Comparison of ENCODE assay signal across 18 mouse cellular contexts in the genomic region with DNA sequence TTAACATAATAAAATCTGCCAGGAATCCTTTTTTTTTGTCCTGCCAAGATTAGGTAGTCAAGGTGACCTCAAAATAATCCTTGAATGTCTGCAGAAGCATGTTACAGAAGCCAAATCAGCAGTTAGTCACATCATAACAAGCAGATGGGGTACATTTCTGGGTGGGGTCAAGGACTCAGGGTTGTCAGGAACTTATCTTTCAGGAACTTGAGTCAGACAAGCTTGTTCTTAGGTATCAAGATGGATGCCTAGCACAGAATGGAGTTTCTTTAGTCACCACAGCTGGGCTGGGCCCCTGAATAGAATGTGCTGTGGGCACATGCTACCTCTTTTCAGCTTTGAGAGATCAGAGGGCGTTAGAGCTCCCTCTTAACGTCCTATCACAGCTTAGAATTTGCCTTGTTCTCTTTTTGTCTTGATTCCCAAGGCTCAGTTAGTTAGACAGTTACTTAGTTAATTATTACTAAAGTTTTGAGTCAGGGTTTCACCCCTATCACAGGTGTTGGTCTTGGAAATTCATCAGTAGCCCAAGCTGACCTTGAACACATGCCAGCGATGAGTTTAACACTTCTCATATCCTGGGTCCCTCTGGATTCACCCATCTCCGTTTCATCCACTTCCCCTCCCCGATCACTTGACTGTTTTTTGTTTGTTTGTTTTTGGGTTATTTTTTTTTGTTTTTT. TPM values are rescaled to one million over a fixed set of nuclear protein-coding genes. Genes with fewer than 3 reads are reported as not detected.
DNase-seq lines count a peak whose midpoint lies in the region; ATAC-seq and TF ChIP-seq lines count a peak whose summit lies in the region.
"Had no signal": no experiment of that assay in that cellular context is flagged by ENCODE, and none has a peak within 500 bp of the region (broad histone marks: within the 10 kb centered on the region; RNA-seq: fewer than 3 reads in every experiment).

No protein-coding gene starts in this region.

- peaks cover 17% of the 10 kb centered on the region for H3K4me1 ChIP-seq in lung, postnatal 0 days (ENCODE audit: insufficient read depth, low read depth, low read length)
- peaks cover 10% of the 10 kb centered on the region for H3K4me1 ChIP-seq in lung, adult 2 months (ENCODE audit: control insufficient read depth, insufficient read depth, low read length)
- H3K4me1 ChIP-seq in liver, embryonic 12.5 days = peaks cover 24% of the 10 kb centered on the region
- peaks cover 9% of the 10 kb centered on the region for H3K4me1 ChIP-seq in midbrain, embryonic 14.5 days (ENCODE audit: control insufficient read depth, insufficient read depth, low read length)

- no peak for ATAC-seq in lung, postnatal 0 days
- ATAC-seq in liver, embryonic 12.5 days = peak; percentile 64
- no peak for ATAC-seq in midbrain, embryonic 14.5 days (ENCODE audit: low FRiP score, low TSS enrichment)
- ATAC-seq: hindbrain, postnatal 0 days had no signal

- no peak for TF ChIP-seq CTCF in lung, postnatal 0 days (IDR thresholded peaks at IDR 0.05)
- TF ChIP-seq CTCF in lung, adult 2 months (IDR thresholded peaks at IDR 0.05; ENCODE audit: insufficient read depth, low read length) = no peak

- no peaks in the 10 kb centered on the region for H3K36me3 ChIP-seq in lung, postnatal 0 days (ENCODE audit: insufficient read depth, low read length)
- no peaks in the 10 kb centered on the region for H3K36me3 ChIP-seq in liver, embryonic 12.5 days
- no peaks in the 10 kb centered on the region for H3K36me3 ChIP-seq in midbrain, embryonic 14.5 days (ENCODE audit: control insufficient read depth, insufficient read depth, low read length)
- H3K36me3 ChIP-seq: forebrain, embryonic 10.5 days; heart, embryonic 10.5 days; limb, embryonic 10.5 days; midbrain, embryonic 10.5 days had no signal

- DNase-seq in adrenal gland, postnatal 14 days = peak; percentile 51
- DNase-seq in adrenal gland, postnatal 10 days = no peak
- peak; percentile 6 for DNase-seq in lung, postnatal 0 days (ENCODE audit: low spot score)
- no peak for DNase-seq in lung, adult 2 months
- DNase-seq in midbrain, embryonic 14.5 days = no peak
- DNase-seq in layer of hippocampus, adult 11-12 months (ENCODE audit: low spot score) = no peak
- DNase-seq: cerebellum, adult 8-10 months; gastrocnemius, postnatal 25 days; heart, postnatal 4 days; lung, postnatal 10 days; spleen, adult 18-20 months had no signal

- TF ChIP-seq EP300 in lung, postnatal 0 days (IDR thresholded peaks at IDR 0.05) = peak; percentile 54

- H3K27ac ChIP-seq in lung, postnatal 0 days (ENCODE audit: low read length) = no peak overlapping the region
- no peak overlapping the region for H3K27ac ChIP-seq in liver, embryonic 12.5 days
- H3K27ac ChIP-seq in midbrain, embryonic 14.5 days (replicated peaks; ENCODE audit: low read depth, low read length) = no peak overlapping the region
- H3K27ac ChIP-seq: forebrain, embryonic 10.5 days; heart, embryonic 10.5 days; hindbrain, postnatal 0 days; limb, embryonic 10.5 days; midbrain, embryonic 10.5 days had no signal

- H3K4me3 ChIP-seq in lung, postnatal 0 days (ENCODE audit: low read depth, low read length) = no peak overlapping the region
- no peak overlapping the region for H3K4me3 ChIP-seq in lung, adult 2 months (replicated peaks; ENCODE audit: extremely low read depth, low read depth, low read length)
- no peak overlapping the region for H3K4me3 ChIP-seq in liver, embryonic 12.5 days
- no peak overlapping the region for H3K4me3 ChIP-seq in midbrain, embryonic 14.5 days (replicated peaks; ENCODE audit: low read depth, low read length)
- H3K4me3 ChIP-seq: forebrain, embryonic 10.5 days; heart, embryonic 10.5 days; limb, embryonic 10.5 days; midbrain, embryonic 10.5 days; myocyte had no signal

- H3K4me2 ChIP-seq in lung, postnatal 0 days (replicated peaks; ENCODE audit: low read depth, low read length) = no peak overlapping the region
- no peak overlapping the region for H3K4me2 ChIP-seq in liver, embryonic 12.5 days
- H3K4me2 ChIP-seq in midbrain, embryonic 14.5 days (ENCODE audit: low read length) = no peak overlapping the region

- TF ChIP-seq POLR2A in lung, adult 2 months (IDR thresholded peaks at IDR 0.05; ENCODE audit: borderline replicate concordance, extremely low read depth, low read depth, low read length) = no peak

- H3K9me3 ChIP-seq in lung, postnatal 0 days (ENCODE audit: low read length) = no peaks in the 10 kb centered on the region
- no peaks in the 10 kb centered on the region for H3K9me3 ChIP-seq in liver, embryonic 12.5 days (replicated peaks)
- H3K9me3 ChIP-seq in midbrain, embryonic 14.5 days (ENCODE audit: control insufficient read depth, low read length) = no peaks in the 10 kb centered on the region
- H3K9me3 ChIP-seq: forebrain, embryonic 10.5 days; heart, embryonic 10.5 days; limb, embryonic 10.5 days; midbrain, embryonic 10.5 days had no signal

- 71% methylated on average over 5 of the region's 5 CpGs for WGBS in lung, postnatal 0 days
- WGBS in lung, adult 2 months = 79% methylated on average over 5 of the region's 5 CpGs
- 65% methylated on average over 5 of the region's 5 CpGs for WGBS in liver, embryonic 12.5 days (ENCODE audit: insufficient replicate concordance)
- WGBS in midbrain, embryonic 14.5 days = 85% methylated on average over 5 of the region's 5 CpGs

- no peaks in the 10 kb centered on the region for H3K27me3 ChIP-seq in lung, postnatal 0 days (replicated peaks; ENCODE audit: insufficient read depth, low read length)
- H3K27me3 ChIP-seq in liver, embryonic 12.5 days (replicated peaks) = no peaks in the 10 kb centered on the region
- no peaks in the 10 kb centered on the region for H3K27me3 ChIP-seq in midbrain, embryonic 14.5 days (ENCODE audit: control insufficient read depth, insufficient read depth, low read length)

- H3K9ac ChIP-seq in lung, postnatal 0 days (replicated peaks; ENCODE audit: low read depth) = no peak overlapping the region
- no peak overlapping the region for H3K9ac ChIP-seq in liver, embryonic 12.5 days
- H3K9ac ChIP-seq in midbrain, embryonic 14.5 days (replicated peaks; ENCODE audit: low read length) = no peak overlapping the region

RNA-seq across cellular contexts. Expression of a gene that starts 32.9 kb away (rescaled TPM):
- total RNA-seq in adrenal gland, postnatal 14 days (2021) = 91.4 and 116 TPM in 2 replicates
- total RNA-seq in adrenal gland, postnatal 10 days (2021) = 10 to 100 TPM; 91.1 to 99.3 TPM
- 94.5 and 99.4 TPM in 2 replicates for polyA plus RNA-seq in lung, postnatal 0 days (2015; fragmentation: Nextera tagmentation; extraction: Ambion mirVana)
- 51.4 and 75.1 TPM in 2 replicates for polyA plus RNA-seq in lung, adult 2 months (2012; rRNA removed)
- 74.5 and 74.8 TPM in 2 replicates for polyA plus RNA-seq in liver, embryonic 12.5 days (2016; fragmentation: Nextera tagmentation; extraction: Ambion mirVana)
- 78.1 and 99.0 TPM in 2 replicates for polyA plus RNA-seq in midbrain, embryonic 14.5 days (2014; fragmentation: Nextera tagmentation; extraction: Ambion mirVana)

Comparison
In these comparisons a context has a peak if more than half of its experiments do, and no peak if none do; other contexts are left out.
1. DNase-seq: peak in adrenal gland, postnatal 14 days (single experiment) and lung, postnatal 0 days (single experiment); none in adrenal gland, postnatal 10 days (single experiment), lung, adult 2 months (single experiment), midbrain, embryonic 14.5 days (single experiment) and layer of hippocampus, adult 11-12 months (single experiment).